Mouse (Mus musculus) granulocyte monocyte progenitor cell, adult 5-6 weeks (primary cell): ENCODE results near the gene Brk1. TPM values are rescaled to one million over a fixed set of nuclear protein-coding genes. Genes with fewer than 3 reads are reported as not detected.

Experiments
- ATAC-seq: replicated peaks from 2 replicates; pipeline ENCODE4 v1.8.0; 2016; ENCODE audit warnings: mild to moderate bottlenecking, moderate TSS enrichment, inconsistent platforms; ENCODE audit not compliant: poor library complexity, severe bottlenecking
- total RNA-seq, 2 experiments: library from RNA; stranded (forward) in 1 of 2; stranded (reverse) in 1 of 2; fragments of 200-712, 200-1000 nt in 1 of 2; fragments of >200 nt in 1 of 2; fragmentation: Nextera tagmentation in 1 of 2; gene quantifications; 2 replicates each; pipeline ENCODE4 v1.2.3; 2014 to 2017

Brk1 gene
- total RNA-seq, 2 experiments from 2014 or later, result 96.6 to 247 TPM

GRCm38 (mm10) chr6:113658226-113658625 is 53.7 kb downstream of the Brk1 start:
- ATAC-seq, result 0 out of 2 replicates have a peak, but pooled peaks have one; percentile 9

GRCm38 (mm10) chr6:113659648-113660491 is 55.3 kb downstream of the Brk1 start:
- ATAC-seq, result peak; percentile 23

- peak; percentile 33 for ATAC-seq
These were observed 56.1 kb downstream of the Brk1 start for GRCm38 (mm10) chr6:113660492-113661352.

- peak; percentile 33 for ATAC-seq
These were observed 57.0 kb downstream of the Brk1 start for GRCm38 (mm10) chr6:113661353-113662241.

GRCm38 (mm10) chr6:113662964-113663700 is 58.6 kb downstream of the Brk1 start:
- ATAC-seq, result peak; percentile 64

GRCm38 (mm10) chr6:113664305-113664704 is 59.7 kb downstream of the Brk1 start:
- no peak for ATAC-seq

Other genes starting within 250 kb of the Brk1 start
- gene Tada3, start 226.9 kb upstream of the Brk1 start, total RNA-seq (2014; fragmentation: Nextera tagmentation), result 18.9 and 21.0 TPM in 2 replicates
- gene Tada3, start 226.9 kb upstream of the Brk1 start, total RNA-seq (2017), result 9.7 and 13.8 TPM in 2 replicates
- 223 and 277 TPM in 2 replicates for gene Arpc4, start 226.7 kb upstream of the Brk1 start, total RNA-seq (2014; fragmentation: Nextera tagmentation)
- gene Arpc4, start 226.7 kb upstream of the Brk1 start, total RNA-seq (2017), result 211 and 270 TPM in 2 replicates
- gene Ttll3, start 215.5 kb upstream of the Brk1 start, total RNA-seq (2014; fragmentation: Nextera tagmentation), result 1.5 and 3.1 TPM in 2 replicates
- 0.26 and 1.8 TPM in 2 replicates for gene Ttll3, start 215.5 kb upstream of the Brk1 start, total RNA-seq (2017)
- 10.8 and 15.3 TPM in 2 replicates for gene Rpusd3, start 185.4 kb upstream of the Brk1 start, total RNA-seq (2014; fragmentation: Nextera tagmentation)
- 11.2 and 18.9 TPM in 2 replicates for gene Rpusd3, start 185.4 kb upstream of the Brk1 start, total RNA-seq (2017)
- not detected in 2 replicates for gene Cidec, start 169.0 kb upstream of the Brk1 start, total RNA-seq (2014; fragmentation: Nextera tagmentation)
- gene Cidec, start 169.0 kb upstream of the Brk1 start, total RNA-seq (2017), result not detected in 2 replicates
- gene Jagn1, start 162.2 kb upstream of the Brk1 start, total RNA-seq (2014; fragmentation: Nextera tagmentation), result 53.5 and 73.6 TPM in 2 replicates
- gene Jagn1, start 162.2 kb upstream of the Brk1 start, total RNA-seq (2017), result 23.2 and 28.3 TPM in 2 replicates
- gene Il17re, start 146.3 kb upstream of the Brk1 start, total RNA-seq (2014; fragmentation: Nextera tagmentation), result not detected in 2 replicates
- gene Il17re, start 146.3 kb upstream of the Brk1 start, total RNA-seq (2017), result 0.31 and 0.43 TPM in 2 replicates
- gene Il17rc, start 133.3 kb upstream of the Brk1 start, total RNA-seq (2014; fragmentation: Nextera tagmentation), result not detected in 2 replicates
- not detected in 2 replicates for gene Il17rc, start 133.3 kb upstream of the Brk1 start, total RNA-seq (2017)
- 15.3 and 17.8 TPM in 2 replicates for gene Creld1, start 121.5 kb upstream of the Brk1 start, total RNA-seq (2014; fragmentation: Nextera tagmentation)
- gene Creld1, start 121.5 kb upstream of the Brk1 start, total RNA-seq (2017), result 6.7 and 9.4 TPM in 2 replicates
- not detected in 2 replicates for gene Prrt3, start 102.8 kb upstream of the Brk1 start, total RNA-seq (2014; fragmentation: Nextera tagmentation)
- gene Prrt3, start 102.8 kb upstream of the Brk1 start, total RNA-seq (2017), result not detected in 2 replicates
- gene Emc3, start 73.1 kb upstream of the Brk1 start, total RNA-seq (2014; fragmentation: Nextera tagmentation), result 47.4 and 48.0 TPM in 2 replicates
- gene Emc3, start 73.1 kb upstream of the Brk1 start, total RNA-seq (2017), result 38.7 and 41.8 TPM in 2 replicates
- gene Fancd2, start 73.1 kb upstream of the Brk1 start, total RNA-seq (2014; fragmentation: Nextera tagmentation), result 23.8 and 27.4 TPM in 2 replicates
- gene Fancd2, start 73.1 kb upstream of the Brk1 start, total RNA-seq (2017), result 28.2 and 33.2 TPM in 2 replicates
- gene Fancd2os, start 4.1 kb upstream of the Brk1 start, total RNA-seq (2014; fragmentation: Nextera tagmentation), result not detected in 2 replicates
- not detected in 2 replicates for gene Fancd2os, start 4.1 kb upstream of the Brk1 start, total RNA-seq (2017)
- gene Vhl, start 19.2 kb downstream of the Brk1 start, total RNA-seq (2014; fragmentation: Nextera tagmentation), result 15.7 and 24.6 TPM in 2 replicates
- 11.0 and 11.3 TPM in 2 replicates for gene Vhl, start 19.2 kb downstream of the Brk1 start, total RNA-seq (2017)
- 6.7 and 9.5 TPM in 2 replicates for gene Irak2, start 33.7 kb downstream of the Brk1 start, total RNA-seq (2014; fragmentation: Nextera tagmentation)
- gene Irak2, start 33.7 kb downstream of the Brk1 start, total RNA-seq (2017), result 6.4 and 17.5 TPM in 2 replicates
- 32.5 and 43.1 TPM in 2 replicates for gene Tatdn2, start 92.3 kb downstream of the Brk1 start, total RNA-seq (2014; fragmentation: Nextera tagmentation)
- gene Tatdn2, start 92.3 kb downstream of the Brk1 start, total RNA-seq (2017), result 111 and 115 TPM in 2 replicates
- not detected in 2 replicates for gene Ghrl, start 115.1 kb downstream of the Brk1 start, total RNA-seq (2014; fragmentation: Nextera tagmentation)
- gene Ghrl, start 115.1 kb downstream of the Brk1 start, total RNA-seq (2017), result 3.2 TPM in 1 of 2 replicates, not detected in the other
- 141 and 145 TPM in 2 replicates for gene Sec13, start 136.0 kb downstream of the Brk1 start, total RNA-seq (2014; fragmentation: Nextera tagmentation)
- 161 and 217 TPM in 2 replicates for gene Sec13, start 136.0 kb downstream of the Brk1 start, total RNA-seq (2017)